Mouse (Mus musculus) lung, embryonic 14.5 days (tissue): ENCODE data around the gene Fgfr3. TPM values are rescaled to one million over a fixed set of nuclear protein-coding genes. Genes with fewer than 3 reads are reported as not detected.

ENCODE experiments used
- ATAC-seq: fragments of 200-750 bp; cut with Nextera tagmentation; 2 replicates; pipeline ENCODE4 v1.8.0; 2017; ENCODE audit warnings: mild to moderate bottlenecking, moderate TSS enrichment, moderate library complexity; ENCODE audit not compliant: insufficient read depth
- DNase-seq: peaks from one replicate; pipeline ENCODE4 v3.0.0-alpha.2; 2015
- H3K27ac ChIP-seq: fragments of 300-500 bp; sonication (generic); 2 replicates; pipeline ENCODE4 v1.5.1; 2014; ENCODE audit warnings: low read depth, mild to moderate bottlenecking, moderate library complexity
- H3K27me3 ChIP-seq: fragments of 300-500 bp; sonication (generic); 2 replicates; pipeline ENCODE4 v1.6.1; 2014; ENCODE audit warnings: low read length, control low read depth; ENCODE audit not compliant: insufficient read depth
- H3K36me3 ChIP-seq: fragments of 300-500 bp; sonication (generic); 2 replicates; pipeline ENCODE4 v1.6.1; 2014; ENCODE audit warnings: control low read depth; ENCODE audit not compliant: insufficient read depth
- H3K4me1 ChIP-seq: fragments of 300-500 bp; sonication (generic); 2 replicates; pipeline ENCODE4 v1.6.1; 2014; ENCODE audit warnings: antibody characterized with exemption, control low read depth; ENCODE audit not compliant: insufficient read depth
- H3K4me2 ChIP-seq: fragments of 300-500 bp; sonication (generic); 2 replicates; pipeline ENCODE4 v1.6.1; 2014; ENCODE audit warnings: mild to moderate bottlenecking
- H3K4me3 ChIP-seq: fragments of 300-500 bp; sonication (generic); 2 replicates; pipeline ENCODE4 v1.5.1; 2014; ENCODE audit warnings: low read depth, low read length
- H3K9ac ChIP-seq: fragments of 300-500 bp; sonication (generic); 2 replicates; pipeline ENCODE4 v1.6.1; 2014
- H3K9me3 ChIP-seq: fragments of 300-500 bp; sonication (generic); 2 replicates; pipeline ENCODE4 v1.6.1; 2016; ENCODE audit warnings: low read depth, low read length, control low read depth
- CTCF ChIP-seq: IDR thresholded peaks from 2 replicates; pipeline ENCODE4 v1.5.1; 2016; ENCODE audit warnings: antibody characterized with exemption, low read depth
- WGBS: fragments of 180-500 bp; shearing (Covaris S2); extraction: QIAGEN DNeasy Blood & Tissue Kit; methylation state at CpG from one replicate; pipeline ENCODE4 v1.1.7; 2014; 5-methylcytosine and 5-hydroxymethylcytosine counted together
- polyA plus RNA-seq: library from polyadenylated mRNA; unstranded; fragments of >200 nt; fragmentation: Nextera tagmentation; extraction: Ambion mirVana; gene quantifications from 2 replicates; pipeline ENCODE4 v1.2.1, GENCODE M21; 2014

Fgfr3 gene
- polyA plus RNA-seq, 1 experiment from 2014 or later, result 52.5 TPM

DNA sequence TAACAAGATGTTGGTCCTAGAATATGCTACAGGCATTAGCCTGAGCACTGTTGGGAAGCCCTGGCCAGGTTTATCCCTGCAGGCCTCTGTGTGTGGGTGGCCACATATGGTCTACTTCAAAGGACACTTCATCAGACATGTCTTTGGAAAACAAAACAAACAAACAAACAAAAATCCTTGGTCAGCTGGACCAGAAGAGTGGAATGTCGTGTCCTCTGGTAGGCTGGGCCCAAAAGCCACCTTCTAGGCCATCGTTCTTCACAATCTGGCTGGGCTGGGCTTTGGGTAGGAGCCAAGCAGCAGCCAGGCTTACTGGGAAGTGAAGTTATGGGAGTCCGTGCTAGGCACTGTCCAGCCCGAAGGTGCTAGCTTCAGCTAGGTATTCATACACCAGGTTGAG lies 14.3 kb upstream of the Fgfr3 start:
- Histone ChIP-seq H3K4me3 (no peak overlapping the region), H3K27ac (peak overlapping the region; percentile 51; the same call in 1 of the 2 replicates), H3K27me3 (no peaks in the 10 kb centered on the region), H3K36me3 (no peaks in the 10 kb centered on the region), H3K9me3 (no peaks in the 10 kb centered on the region), H3K4me1 (peaks cover 43% of the 10 kb centered on the region), H3K4me2 (no peak overlapping the region), H3K9ac (peak overlapping the region; percentile 16; the same call in 1 of the 2 replicates)
- no peak for TF ChIP-seq CTCF
- ATAC-seq, result peak; percentile 48
- WGBS, result 31% methylated on average over 4 of the region's 4 CpGs
- peak; percentile 83 for DNase-seq

DNA sequence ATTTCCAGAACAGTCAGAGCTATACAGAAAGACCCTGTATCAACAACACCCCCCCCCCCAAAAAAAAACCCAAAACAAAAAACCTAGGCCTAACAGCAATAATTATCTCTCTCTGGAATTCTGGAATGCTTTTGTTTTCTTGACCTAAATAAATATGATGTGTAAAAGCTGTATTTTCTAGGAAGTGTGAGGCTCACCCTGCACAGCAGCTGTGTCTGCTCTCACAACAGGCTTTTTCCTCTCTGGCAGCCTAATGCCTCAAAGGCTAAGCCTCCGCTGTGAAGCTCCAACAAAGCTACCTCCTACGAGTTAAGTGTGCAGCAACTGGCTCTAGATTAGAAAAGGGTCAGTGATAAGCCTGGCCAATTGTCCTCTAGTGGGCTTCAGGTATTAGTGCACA lies 12.4 kb upstream of the Fgfr3 start:
- H3K36me3 ChIP-seq, result no peaks in the 10 kb centered on the region
- no peaks in the 10 kb centered on the region for H3K9me3 ChIP-seq
- DNase-seq (peak; percentile 93), ATAC-seq (peak; percentile 56; the same call in 1 of the 2 replicates)
- H3K4me2 ChIP-seq, result no peak overlapping the region
- no peaks in the 10 kb centered on the region for H3K27me3 ChIP-seq
- H3K9ac ChIP-seq, result no peak overlapping the region
- H3K4me3 ChIP-seq, result no peak overlapping the region
- no peak for TF ChIP-seq CTCF
- WGBS, result 18% methylated on average over 2 of the region's 2 CpGs
- H3K4me1 ChIP-seq, result peaks cover 41% of the 10 kb centered on the region
- H3K27ac ChIP-seq, result peak overlapping the region; percentile 42; the same call in 1 of the 2 replicates

GRCm38 (mm10) chr5:33712550-33712949 lies 8.9 kb upstream of the Fgfr3 start:
- TF ChIP-seq CTCF, result no peak
- Histone ChIP-seq H3K4me1 (peaks cover 16% of the 10 kb centered on the region), H3K4me2 (no peak overlapping the region), H3K27ac (no peak overlapping the region), H3K9me3 (no peaks in the 10 kb centered on the region), H3K27me3 (no peaks in the 10 kb centered on the region), H3K9ac (no peak overlapping the region; the same call in 1 of the 2 replicates), H3K36me3 (no peaks in the 10 kb centered on the region), H3K4me3 (no peak overlapping the region)
- DNase-seq (no peak), ATAC-seq (no peak)
- WGBS, result 56% methylated on average over 2 of the region's 2 CpGs

DNA sequence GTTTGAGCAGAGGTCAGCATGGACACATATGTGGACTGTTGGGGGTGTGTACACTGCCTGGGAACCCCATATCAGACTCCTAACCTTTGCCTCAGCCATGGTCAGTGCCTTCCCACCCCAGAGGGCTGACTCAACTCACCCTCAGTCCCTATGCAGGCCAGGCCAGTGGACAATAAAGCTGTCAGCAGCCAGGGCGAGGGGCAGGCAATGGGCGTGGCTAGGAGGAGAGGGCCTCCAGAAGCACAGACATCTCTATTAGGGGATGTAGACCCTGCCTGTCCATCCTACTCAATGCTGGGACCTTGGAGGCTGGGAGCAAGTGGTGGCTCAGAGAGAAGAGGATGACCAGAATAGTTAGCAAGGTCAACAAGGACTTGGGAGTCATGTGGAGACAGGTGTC lies 6.3 kb upstream of the Fgfr3 start:
- ATAC-seq (no peak), DNase-seq (no peak)
- H3K4me1 ChIP-seq, result peaks cover 9% of the 10 kb centered on the region
- no peak for TF ChIP-seq CTCF
- no peak overlapping the region for H3K9ac ChIP-seq
- whole genome bisulfite sequencing, result 55% methylated on average over 2 of the region's 2 CpGs
- H3K27me3 ChIP-seq, result no peaks in the 10 kb centered on the region
- H3K4me3 ChIP-seq, result no peak overlapping the region
- H3K9me3 ChIP-seq, result no peaks in the 10 kb centered on the region
- H3K36me3 ChIP-seq, result no peaks in the 10 kb centered on the region
- no peak overlapping the region for H3K27ac ChIP-seq
- no peak overlapping the region for H3K4me2 ChIP-seq

- Histone ChIP-seq H3K4me2 (no peak overlapping the region), H3K27ac (no peak overlapping the region), H3K27me3 (no peaks in the 10 kb centered on the region), H3K4me1 (peaks cover 15% of the 10 kb centered on the region), H3K9ac (no peak overlapping the region), H3K9me3 (no peaks in the 10 kb centered on the region), H3K4me3 (no peak overlapping the region), H3K36me3 (no peaks in the 10 kb centered on the region)
- 0 out of 2 replicates have a peak, but pooled peaks have one; percentile 14 for ATAC-seq
- DNase-seq, result peak; percentile 46
- TF ChIP-seq CTCF, result peak; percentile 46; the same call in 1 of the 2 replicates
- WGBS, result 70% methylated on average over 6 of the region's 6 CpGs
Observed at GRCm38 (mm10) chr5:33716467-33716866, 5.0 kb upstream of the Fgfr3 start.

GRCm38 (mm10) chr5:33718460-33718859 lies 3.0 kb upstream of the Fgfr3 start:
- Histone ChIP-seq H3K4me2 (no peak overlapping the region), H3K9ac (no peak overlapping the region), H3K4me3 (no peak overlapping the region), H3K36me3 (no peaks in the 10 kb centered on the region), H3K27ac (no peak overlapping the region), H3K4me1 (peaks cover 15% of the 10 kb centered on the region), H3K9me3 (no peaks in the 10 kb centered on the region), H3K27me3 (peaks cover 10% of the 10 kb centered on the region; the same call in 1 of the 2 replicates)
- ATAC-seq (no peak), DNase-seq (no peak)
- WGBS, result 67% methylated on average over 5 of the region's 5 CpGs
- no peak for TF ChIP-seq CTCF

- TF ChIP-seq CTCF, result no peak
- DNase-seq (peak; percentile 31), ATAC-seq (peak; percentile 14; the same call in 1 of the 2 replicates)
- Histone ChIP-seq H3K4me2 (peak overlapping the region; percentile 96), H3K4me3 (peak overlapping the region; percentile 90), H3K9ac (peak overlapping the region; percentile 81; the same call in 1 of the 2 replicates), H3K4me1 (peaks cover 31% of the 10 kb centered on the region), H3K27ac (0 out of 2 replicates have a peak overlapping the region, but pooled peaks have one; percentile 30), H3K27me3 (peaks cover 17% of the 10 kb centered on the region; the same call in 1 of the 2 replicates), H3K9me3 (no peaks in the 10 kb centered on the region), H3K36me3 (peaks cover 8% of the 10 kb centered on the region)
- WGBS, result 9% methylated on average over 8 of the region's 8 CpGs
Observed at GRCm38 (mm10) chr5:33720852-33721490, 503 bp upstream of the Fgfr3 start.
